Mouse (Mus musculus): ENCODE measurements at regions not wholly inside any gene's neighbourhood (a gene's known extent, or its start where the extent isn't known, plus 50 kb on each side); places are given as distances from the start of the nearest gene placed in this dataset.

DNA sequence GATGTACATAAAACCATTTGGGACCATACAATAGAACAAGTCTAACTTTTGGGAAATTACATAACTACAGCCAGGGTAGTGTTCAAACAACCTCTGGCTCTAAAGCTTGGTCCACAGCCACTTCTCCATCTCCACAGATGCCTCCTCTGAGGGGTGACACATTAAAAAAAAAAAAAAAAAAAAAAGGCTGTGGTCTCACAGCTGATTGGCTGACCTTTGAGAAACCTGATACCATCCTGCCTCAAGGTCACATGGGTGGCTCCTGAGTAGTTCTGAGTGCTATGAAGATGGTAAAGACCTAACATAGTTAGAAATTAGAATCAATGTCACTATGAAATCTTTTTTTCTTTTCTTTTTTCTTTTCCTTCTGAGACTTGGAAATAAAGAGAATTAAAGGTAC is 102.4 kb downstream of the Tmem182 start:
- no peak for DNase-seq (ENCODE audit: low read depth, low spot score)

DNA sequence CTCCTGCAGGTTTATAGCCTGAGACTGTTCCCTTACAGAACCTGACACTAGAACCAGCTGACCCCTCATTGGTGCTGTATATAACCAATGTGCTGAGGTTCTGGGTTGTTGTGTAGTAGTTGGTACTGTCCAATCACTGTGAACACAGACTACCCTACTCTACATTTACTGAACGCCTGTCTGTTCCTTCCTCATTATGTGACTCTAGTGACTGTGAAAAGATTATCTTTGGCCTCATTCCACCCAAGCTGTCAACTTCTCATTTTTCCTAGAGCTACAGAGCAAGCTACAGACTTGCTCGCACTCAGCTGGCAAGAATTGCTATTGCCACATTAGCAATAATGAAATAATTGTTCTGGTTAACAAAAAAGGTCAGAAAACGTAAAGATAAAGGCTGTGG is 108.2 kb downstream of the Tmem182 start:
- DNase-seq (ENCODE audit: low read depth, low spot score): no peak

DNA sequence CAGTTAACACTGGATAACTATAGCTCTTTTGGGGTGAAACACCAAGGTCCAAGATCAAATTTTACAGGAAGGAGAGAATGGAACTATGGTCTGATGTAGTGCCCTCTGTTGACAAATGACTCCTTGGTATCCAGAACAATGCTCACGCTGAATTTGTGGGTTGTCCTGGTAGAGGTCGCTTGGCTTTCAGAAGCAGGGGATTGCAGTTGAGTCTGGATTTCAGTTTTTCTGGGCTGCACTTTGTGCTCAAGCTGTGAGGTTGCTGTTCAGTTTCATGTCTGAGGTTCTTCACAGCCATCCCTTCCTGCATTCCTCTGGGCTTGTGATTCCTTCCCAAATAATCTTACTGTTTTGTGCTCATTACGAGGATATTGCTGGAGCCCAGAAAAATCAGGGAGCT is 118.9 kb downstream of the Tmem182 start:
- no peak for DNase-seq (ENCODE audit: low read depth, low spot score)

DNA sequence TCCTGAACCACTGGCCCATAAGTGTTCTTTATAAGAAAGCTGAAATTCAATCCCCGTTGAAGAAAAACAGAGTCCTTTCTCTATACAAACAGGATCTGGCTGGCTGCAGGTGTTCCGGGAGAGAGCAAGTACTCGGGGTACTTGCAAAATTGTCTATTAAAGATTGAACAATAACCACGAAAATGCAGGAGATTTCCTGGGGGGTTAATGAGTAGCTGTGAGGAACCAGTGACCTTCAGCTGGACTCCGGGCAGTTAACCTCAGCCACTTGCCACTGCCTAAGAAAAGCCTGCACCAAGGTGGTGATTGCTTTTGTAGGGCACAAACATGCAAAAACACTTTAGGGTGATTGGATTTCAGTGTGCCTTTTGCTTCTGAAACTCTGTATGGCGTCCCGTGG is 119.4 kb downstream of the Tmem182 start:
- DNase-seq (ENCODE audit: low read depth, low spot score): no peak

DNA sequence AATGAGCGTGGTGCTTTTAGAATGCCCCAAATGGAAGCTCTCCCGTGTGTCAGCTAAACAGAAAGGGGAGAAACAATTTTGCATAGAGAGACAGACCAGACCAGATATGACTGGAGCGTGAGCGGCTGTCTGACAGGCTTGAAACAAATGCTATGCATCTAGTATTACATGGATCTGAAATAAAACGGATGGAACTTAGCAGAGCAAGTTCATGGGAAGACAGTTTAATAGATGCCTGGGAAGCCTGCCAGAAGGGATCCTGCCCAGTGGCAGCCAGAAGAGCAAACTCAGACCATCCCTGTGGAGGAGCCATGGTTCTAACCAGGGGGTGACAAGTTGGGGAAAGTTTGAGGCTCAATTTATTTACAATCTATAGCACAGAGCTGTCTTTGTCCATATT is 126.0 kb downstream of the Tmem182 start:
- no peak for DNase-seq (ENCODE audit: low read depth, low spot score)

DNA sequence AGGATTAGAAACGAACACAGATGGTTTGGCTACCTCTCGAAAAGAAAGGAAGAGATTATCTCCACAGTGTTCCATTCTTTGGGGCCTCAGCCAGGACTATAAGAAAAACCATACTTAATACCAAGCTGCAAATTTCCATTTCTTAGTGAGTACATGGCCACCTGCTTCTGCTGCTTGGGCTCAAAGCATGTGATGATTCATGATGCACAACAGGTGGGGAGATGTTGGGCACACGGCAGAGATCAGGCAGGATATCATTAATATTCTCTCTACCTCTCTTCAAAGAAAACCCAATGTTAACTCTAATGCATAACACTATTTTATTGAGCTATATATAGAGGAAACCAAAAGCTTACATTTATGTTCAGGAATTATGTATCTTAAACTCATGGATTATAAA is 131.3 kb downstream of the Tmem182 start:
- DNase-seq (ENCODE audit: low read depth, low spot score): no peak

DNA sequence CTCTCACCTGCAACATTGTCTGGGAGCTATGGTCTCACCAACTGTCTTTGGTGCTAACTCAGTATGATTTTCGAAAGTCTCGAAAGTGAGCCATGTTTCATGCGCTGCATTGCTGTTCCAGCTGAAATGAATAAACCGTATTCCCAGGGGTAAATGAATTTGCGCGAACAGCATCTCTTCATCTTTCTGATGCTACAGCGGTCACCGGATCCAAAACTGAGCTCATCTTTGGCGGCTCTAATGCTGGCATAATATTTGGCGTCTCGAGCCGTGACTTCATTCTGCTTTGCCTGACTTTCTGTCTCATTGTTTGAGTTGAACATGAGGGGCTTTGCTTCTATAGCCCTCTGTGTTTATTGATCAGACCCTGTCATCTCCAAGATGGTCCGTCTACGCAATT is 137.3 kb downstream of the Tmem182 start:
- no peak for DNase-seq (ENCODE audit: low read depth, low spot score)

DNA sequence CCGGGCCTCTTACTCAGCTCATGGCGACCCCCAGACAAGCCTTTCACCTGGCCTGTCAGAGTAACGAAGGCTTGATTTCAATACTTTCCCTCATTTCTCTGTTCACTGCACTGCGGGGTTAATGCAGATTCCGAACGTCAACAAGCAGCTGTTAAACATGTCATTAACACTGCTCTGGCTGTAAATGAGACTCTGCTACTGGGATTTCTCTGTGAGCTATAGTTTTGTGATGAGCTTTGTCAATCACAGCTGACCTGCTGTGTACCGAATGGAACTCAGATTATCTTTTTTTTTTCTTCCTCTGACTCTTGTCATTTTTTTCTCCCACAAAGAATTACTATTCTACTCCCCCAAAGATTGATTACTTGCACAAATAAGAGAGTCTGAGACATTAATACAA is 137.8 kb downstream of the Tmem182 start:
- no peak for DNase-seq (ENCODE audit: low read depth, low spot score)

DNA sequence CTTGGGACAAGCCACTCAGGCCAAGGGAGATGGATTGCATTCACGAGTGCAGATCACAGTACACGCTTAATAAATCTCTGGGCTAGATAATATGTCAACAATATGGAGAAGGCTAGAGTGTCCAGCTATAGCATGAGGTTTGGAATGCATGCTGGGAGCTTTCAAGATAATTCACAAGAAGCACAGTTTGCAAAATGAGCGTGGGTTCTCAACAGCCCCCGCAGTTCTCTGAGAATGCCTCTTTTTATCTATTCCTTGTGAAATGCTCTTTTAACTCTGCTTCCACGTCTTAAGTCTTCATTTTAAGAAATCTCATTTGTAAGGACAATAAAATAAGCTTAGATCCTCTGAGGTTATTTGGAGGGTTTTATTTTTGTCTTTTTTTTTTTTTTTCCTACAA is 145.2 kb downstream of the Tmem182 start:
- no peak for DNase-seq (ENCODE audit: low read depth, low spot score)

DNA sequence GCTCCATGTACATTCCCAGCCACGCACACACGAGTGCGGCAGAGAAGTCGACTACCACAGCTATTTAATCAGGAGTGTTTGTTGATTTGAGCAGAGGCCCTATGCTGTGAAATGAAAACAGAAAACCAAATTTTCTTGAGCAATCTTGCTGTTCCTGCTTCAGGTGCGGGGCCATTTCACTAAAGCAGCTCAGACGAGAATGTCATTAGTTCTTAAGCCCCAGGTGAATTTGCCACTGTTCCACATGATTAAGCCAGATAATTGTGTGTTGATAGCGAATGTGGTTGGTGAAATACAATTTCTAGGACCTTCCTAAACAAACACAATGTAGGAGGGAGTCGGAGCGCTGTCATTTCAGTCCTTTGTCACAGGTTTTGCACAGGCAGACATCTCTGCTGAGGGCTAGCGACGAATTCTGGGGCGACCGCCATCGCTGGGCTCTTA is 149.3 kb downstream of the Tmem182 start:
- DNase-seq (ENCODE audit: low read depth, low spot score): no peak

DNA sequence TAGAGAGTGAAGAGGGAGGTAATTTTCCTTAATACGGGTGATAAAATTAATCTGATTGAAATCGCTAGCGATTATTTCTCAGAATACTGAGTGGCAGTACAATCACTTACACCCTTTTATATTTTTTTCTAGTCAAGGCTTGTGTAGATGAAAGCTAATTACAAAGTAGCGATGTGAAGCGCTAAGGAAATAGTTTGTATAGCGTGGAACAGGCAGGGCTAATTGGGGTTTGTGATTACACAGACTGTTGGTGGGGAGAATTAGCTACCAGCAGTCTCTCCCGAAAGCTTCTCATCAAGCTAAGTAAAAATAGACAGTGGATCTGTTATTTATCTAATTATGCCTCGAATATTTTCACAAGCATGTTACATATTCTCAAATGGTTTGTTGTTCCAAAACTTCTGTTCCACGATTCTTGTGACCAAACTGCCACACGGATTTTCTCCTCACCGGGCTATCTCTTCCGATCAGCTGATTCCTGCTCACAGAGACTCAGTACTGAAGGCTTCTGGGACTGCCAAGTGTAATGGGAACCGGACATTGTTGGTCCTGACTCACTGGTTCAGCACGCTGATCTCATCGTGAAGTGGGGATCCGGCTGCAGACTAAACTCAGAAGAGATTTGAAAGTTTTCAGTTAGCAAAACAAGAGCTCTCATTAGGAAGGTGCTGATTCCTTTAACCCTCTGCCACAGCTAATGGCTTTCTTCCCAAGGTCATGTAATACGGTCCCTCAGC is 162.5 kb downstream of the Tmem182 start:
- no peak for DNase-seq (ENCODE audit: low read depth, low spot score)

DNA sequence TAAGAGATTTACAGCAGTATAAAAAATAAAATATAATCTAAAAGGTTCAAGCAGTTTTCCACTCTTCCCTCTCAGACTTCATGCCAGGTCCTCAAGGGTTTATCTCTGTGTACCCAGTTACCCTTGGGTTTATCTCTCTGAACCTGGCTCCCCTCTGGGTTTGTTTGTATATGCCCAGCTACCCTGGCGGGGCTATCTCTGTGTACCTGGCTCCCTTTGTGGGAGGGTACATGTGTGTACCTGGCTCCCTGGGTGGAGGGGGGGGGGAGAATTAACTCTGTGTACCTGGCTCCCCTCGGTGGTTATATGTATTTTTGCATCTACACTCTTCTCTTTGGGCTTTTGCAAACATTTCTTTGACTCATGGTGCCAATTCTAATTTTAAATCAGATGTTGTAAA is 178.4 kb downstream of the Tmem182 start:
- DNase-seq (ENCODE audit: low read depth, low spot score): no peak

DNA sequence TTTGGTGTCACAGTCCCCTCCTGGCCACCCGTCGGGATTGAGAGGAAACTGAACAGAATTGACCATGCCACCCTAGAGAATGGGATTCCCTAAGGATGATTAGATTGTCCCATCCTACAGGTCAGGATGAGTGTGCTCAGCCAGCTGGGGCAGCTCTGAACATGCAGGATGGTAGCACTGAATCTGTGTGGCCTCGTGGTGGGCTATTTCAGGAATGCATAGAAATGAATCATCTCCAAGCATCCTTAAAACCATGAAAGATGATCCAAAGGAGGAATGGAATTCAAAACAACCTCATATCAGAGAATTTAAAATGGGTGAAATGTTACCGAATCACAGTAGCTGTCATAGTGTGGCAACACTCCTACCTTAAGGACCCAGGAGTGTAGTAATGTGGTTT is 187.9 kb downstream of the Tmem182 start:
- DNase-seq (ENCODE audit: low read depth, low spot score): no peak

DNA sequence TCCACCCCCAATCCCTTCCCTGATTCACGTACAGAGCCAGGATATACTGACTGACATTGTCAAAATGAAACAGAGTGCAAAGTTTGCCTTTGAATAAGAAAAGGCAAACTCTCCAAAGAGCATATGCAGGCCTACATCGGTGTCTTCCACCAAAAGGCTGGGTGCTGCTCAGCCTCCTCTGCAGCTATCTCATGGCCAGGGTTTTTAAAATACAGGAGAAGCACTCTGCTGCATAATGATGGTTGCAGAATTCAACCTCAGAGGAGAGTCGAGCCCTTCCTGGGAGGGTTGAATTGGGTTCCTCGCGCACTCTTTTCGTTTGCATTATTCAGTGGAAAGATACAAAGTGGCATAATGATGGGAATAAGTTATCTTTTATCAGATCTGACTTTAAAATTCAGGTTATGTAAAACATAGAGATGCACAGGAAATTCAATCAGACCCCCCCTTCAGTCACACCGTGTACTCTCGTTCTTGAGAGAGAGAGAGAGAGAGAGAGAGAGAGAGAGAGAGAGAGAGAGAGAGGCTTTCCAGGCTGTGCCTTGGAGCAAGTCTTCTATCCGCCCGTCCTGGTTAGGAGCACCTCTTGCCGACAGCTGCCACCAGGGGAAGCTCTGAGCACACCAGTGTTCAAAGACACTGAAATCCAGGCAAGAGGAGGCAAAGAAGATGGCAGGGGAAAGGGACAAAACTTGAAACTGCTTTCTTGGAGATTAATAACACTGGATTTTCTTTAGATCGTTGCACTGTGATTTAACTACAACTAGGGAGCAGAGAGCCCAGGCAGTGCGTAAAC is 196.0 kb downstream of the Tmem182 start:
- peak; percentile 6 for DNase-seq (ENCODE audit: low read depth, low spot score)

DNA sequence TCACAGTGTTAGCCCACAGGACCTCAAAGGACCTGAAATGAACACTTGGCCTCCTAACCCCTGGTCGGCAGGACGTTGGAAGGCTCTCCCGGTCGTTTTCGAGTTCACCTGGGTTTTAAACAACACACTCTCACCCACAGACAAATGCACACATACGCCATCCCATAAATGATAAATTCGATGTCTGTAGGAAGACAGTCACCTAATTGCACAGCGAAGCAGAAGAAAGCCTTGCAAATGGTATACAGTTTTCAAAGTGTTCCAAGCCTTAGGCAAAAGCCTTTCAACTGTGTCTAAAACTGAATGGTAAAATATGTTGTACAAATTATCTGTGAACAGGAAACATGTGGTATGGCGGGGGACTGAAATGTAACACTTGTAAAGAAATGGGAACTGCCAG is 196.6 kb downstream of the Tmem182 start:
- DNase-seq (ENCODE audit: low read depth, low spot score): no peak

DNA sequence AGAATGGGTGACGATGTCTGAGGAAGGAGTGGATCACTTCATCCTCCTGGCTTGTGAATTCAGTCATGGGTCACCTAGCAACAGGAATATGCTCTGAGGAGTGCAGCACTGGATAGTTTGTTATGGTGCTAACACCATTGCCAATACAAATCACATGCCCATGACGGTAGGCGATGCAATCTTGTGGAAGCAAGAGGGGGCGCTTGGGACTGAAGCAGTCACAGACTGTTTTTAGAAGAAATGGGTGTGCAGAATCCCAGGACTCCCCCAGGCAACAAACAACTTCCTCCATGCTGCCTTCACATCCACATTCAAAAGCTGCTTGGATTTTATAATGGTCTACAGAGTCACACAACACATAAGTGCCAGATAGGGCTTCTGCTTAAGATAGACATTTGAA is 221.5 kb downstream of the Tmem182 start:
- DNase-seq (ENCODE audit: low read depth, low spot score): no peak

DNA sequence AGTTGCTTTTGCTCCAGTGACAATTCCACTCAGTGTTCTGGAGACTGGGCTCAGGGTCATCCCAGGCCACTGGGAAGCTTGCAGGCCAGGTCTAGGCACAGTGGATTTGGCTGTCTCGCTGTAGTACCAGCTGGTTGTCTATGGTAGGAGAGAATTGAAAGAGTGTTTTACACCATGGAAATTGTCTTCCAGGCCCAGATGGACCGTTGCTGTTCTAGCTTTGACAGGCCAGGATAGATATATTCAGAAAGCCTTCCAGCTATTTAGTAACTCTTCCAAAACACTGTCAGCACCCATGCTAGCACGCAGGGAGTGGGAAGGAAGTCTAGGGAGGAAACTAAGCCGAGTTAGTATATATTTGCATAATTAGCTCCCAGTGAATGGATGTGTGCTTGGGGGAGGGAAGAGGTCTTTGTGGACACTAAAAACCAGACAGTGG is 222.2 kb downstream of the Tmem182 start:
- no peak for DNase-seq (ENCODE audit: low read depth, low spot score)

DNA sequence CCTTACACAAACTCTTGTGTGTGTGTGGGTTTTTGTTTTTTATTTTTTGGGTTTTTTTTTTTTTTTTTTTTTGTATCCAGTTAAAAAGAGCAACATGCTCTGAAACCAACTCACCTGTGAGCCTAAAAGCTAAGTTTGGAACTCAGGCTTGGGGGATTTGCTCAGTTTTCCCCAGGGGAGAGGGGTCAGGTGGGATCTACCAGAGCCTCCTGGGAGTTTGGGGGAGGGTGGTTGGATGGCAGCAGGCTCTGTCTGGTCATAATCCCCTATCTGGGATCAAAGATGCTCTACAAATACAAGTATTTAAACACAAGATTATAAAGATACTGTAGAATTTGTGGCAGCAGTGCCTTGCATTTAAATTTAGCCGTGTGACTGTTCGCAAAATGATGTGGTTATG is 222.6 kb downstream of the Tmem182 start:
- no peak for DNase-seq (ENCODE audit: low read depth, low spot score)

DNA sequence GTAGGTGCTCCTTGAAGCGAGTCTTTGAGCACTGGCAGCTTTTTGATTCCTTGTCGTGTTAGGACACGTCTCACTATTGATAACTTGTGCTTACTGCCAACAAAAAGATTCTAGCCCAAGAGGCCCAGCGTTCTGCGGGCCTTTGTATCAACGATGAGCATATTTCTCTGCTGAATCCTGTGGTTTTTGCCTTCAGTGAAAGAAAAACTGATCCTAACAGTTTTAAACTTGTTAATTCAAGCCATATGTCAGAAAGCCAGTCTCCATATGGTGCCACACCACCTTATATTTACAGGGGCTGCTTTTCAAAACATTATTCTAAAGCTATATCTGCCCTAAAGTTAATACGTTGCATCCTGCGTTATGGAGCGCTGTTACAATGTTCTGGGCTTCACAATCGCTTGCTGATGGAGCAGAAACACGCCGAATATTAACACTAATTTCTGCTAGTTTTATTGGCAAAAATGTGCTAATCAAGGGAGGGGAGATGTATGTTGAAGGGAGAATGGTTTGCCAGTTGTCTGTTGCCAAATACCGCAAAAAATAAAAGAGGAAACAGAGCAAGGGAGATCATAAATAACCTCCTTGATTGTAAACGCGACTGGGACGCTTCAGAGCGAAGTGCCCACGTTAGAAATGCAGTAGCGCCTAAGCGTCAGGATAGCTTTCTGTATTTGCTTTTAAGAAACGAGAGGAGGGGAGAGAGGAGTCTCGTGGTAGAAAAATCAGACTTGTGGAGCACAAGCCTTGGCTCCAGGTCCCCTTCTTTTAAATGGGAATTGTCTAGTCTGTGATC is 229.9 kb downstream of the Tmem182 start:
- DNase-seq (ENCODE audit: low read depth, low spot score): no peak

DNA sequence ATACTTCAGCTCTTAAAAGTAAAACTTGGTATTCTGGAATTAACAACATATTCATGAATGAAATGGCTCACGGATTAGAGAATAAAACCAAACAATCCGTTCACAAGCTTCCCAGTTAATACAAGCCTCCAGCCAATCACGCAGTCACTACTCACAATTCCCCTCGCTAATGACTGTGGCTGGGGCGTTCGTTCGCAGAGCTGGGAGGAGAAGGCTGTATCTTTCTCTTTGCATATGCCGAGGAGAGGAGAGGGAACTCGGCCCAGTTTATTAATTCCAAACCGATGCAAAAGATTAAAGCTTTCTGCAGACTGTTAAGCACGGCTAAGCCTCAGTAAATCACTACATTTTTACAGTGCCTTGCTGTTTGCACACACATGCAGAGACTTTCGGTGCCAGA is 231.5 kb downstream of the Tmem182 start:
- DNase-seq (ENCODE audit: low read depth, low spot score): peak; percentile 8

DNA sequence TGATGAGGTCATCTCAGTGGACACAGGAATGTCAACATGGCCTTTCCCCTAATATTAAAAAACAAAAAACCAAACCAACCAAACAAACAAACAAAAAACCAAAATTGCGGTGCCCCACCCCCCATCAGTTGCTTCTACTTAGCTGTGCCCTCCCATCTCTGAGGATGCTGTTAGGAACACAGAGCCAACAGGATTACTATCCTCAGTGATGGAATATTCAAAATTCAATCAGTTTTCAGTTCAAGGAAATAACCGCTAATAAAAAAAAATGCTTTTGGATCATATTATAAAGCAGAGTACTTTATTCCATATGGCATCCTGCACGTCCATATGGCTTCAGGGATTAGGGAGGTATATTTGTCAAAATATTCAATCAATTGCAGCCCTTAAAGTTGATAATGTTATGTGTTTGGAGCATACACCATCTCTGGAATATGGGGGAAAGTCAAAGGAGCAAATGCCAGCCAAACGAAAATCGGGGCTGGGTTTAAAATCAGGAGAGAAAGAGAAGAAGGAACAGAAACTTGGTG is 249.1 kb downstream of the Tmem182 start:
- no peak for DNase-seq (ENCODE audit: low read depth, low spot score)

DNA sequence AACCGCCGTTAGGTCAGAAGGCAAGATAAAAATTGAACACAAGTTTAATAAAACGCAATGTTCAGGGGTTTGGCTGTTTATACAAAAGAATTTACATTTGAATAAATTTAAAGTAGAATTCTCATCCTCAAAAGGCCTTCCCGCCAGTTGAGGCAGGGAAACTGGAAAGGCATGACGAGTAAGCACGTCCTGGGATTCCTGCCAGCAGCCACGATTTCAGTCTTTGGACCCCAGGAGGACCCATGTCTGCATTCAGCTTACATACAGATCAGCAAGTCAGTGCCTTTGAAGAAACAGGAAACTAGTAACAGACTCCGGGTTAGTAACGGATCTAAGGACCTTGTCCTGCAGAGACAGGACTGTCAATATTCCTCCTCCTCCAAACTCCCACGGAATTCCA is 250.4 kb downstream of the Tmem182 start:
- no peak for DNase-seq (ENCODE audit: low read depth, low spot score)

Measured in retina, postnatal 7 days (tissue).